Mouse (Mus musculus) liver, embryonic 13.5 days (tissue): ENCODE measurements around the gene Rnf123. TPM values are rescaled to one million over a fixed set of nuclear protein-coding genes. Genes with fewer than 3 reads are reported as not detected.

Source experiments
- ATAC-seq: fragments of 200-750 bp; cut with Nextera tagmentation; 2 replicates; pipeline ENCODE4 v1.8.0; 2017; ENCODE audit warnings: low read depth, mild to moderate bottlenecking, moderate number of reproducible peaks, moderate library complexity
- DNase-seq: peaks from one replicate; pipeline ENCODE4 v3.0.0; 2022
- H3K27ac ChIP-seq: fragments of 300-500 bp; sonication (generic); 2 replicates; pipeline ENCODE4 v1.5.1; 2015; ENCODE audit warnings: moderate library complexity, mild to moderate bottlenecking, inconsistent platforms
- H3K27me3 ChIP-seq: fragments of 300-500 bp; sonication (generic); 2 replicates; pipeline ENCODE4 v1.6.1; 2015; ENCODE audit warnings: mild to moderate bottlenecking, inconsistent platforms
- H3K36me3 ChIP-seq: fragments of 300-500 bp; sonication (generic); 2 replicates; pipeline ENCODE4 v1.6.1; 2015; ENCODE audit warnings: mild to moderate bottlenecking, inconsistent platforms
- H3K4me1 ChIP-seq: fragments of 300-500 bp; sonication (generic); replicated peaks from 2 replicates; pipeline ENCODE4 v1.6.1; 2015; ENCODE audit warnings: inconsistent platforms
- H3K4me2 ChIP-seq: fragments of 300-500 bp; sonication (generic); 2 replicates; pipeline ENCODE4 v1.6.1; 2015; ENCODE audit warnings: inconsistent platforms, mild to moderate bottlenecking, moderate library complexity
- H3K4me3 ChIP-seq: fragments of 300-500 bp; sonication (generic); replicated peaks from 2 replicates; pipeline ENCODE4 v1.5.1; 2015; ENCODE audit warnings: mild to moderate bottlenecking, inconsistent platforms
- H3K9ac ChIP-seq: fragments of 300-500 bp; sonication (generic); 2 replicates; pipeline ENCODE4 v1.6.1; 2015; ENCODE audit warnings: mild to moderate bottlenecking, inconsistent platforms
- H3K9me3 ChIP-seq: fragments of 300-500 bp; sonication (generic); replicated peaks from 2 replicates; pipeline ENCODE4 v1.6.1; 2016; ENCODE audit warnings: inconsistent platforms
- WGBS: fragments of 180-500 bp; shearing (Covaris S2); methylation state at CpG from one replicate; pipeline ENCODE4 v1.1.7; 2015; ENCODE audit not compliant: insufficient replicate concordance; 5-methylcytosine and 5-hydroxymethylcytosine counted together
- polyA plus RNA-seq: library from polyadenylated mRNA; unstranded; fragments of >200 nt; fragmentation: Nextera tagmentation; extraction: Ambion mirVana; gene quantifications from 2 replicates; pipeline ENCODE4 v1.2.1, GENCODE M21; 2015

The Rnf123 gene
- polyA plus RNA-seq, 1 experiment from 2014 or later, result 80.8 TPM

DNA sequence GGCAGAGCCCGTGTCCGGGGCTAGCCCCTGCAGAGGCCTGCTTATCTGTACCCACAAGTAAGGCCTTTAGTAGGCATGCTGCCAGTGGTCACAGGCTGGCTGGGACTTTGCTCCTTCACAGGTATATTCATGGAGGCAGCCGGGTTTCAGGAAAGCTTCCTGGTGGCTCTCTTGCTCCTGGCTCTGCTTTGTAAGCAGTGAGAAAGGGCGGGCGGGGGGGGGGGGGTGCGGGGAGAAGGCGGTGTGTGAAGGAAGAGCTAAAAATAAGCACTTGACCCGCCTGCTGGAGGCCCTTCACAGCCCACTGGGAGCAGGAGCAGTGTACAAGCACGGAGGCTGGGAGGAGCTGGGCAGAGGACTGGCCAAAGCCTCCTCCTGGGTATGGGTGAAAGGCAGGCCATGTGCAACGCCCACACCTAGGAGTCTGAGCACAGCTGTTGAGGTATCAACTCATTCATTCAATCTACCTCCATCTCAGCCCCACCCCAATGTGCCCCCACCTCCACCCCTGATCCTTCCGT, 36.8 kb upstream of the Rnf123 start:
- H3K4me1 ChIP-seq, result peaks cover 24% of the 10 kb centered on the region
- WGBS, result 19% methylated on average over 11 of the region's 11 CpGs
- peaks cover 11% of the 10 kb centered on the region for H3K27me3 ChIP-seq
- no peak overlapping the region for H3K4me3 ChIP-seq
- no peak for DNase-seq
- no peak overlapping the region for H3K27ac ChIP-seq
- H3K9ac ChIP-seq, result no peak overlapping the region
- no peaks in the 10 kb centered on the region for H3K36me3 ChIP-seq
- peak; percentile 49; the same call in 1 of the 2 replicates for ATAC-seq
- H3K9me3 ChIP-seq, result no peaks in the 10 kb centered on the region
- no peak overlapping the region for H3K4me2 ChIP-seq

GRCm38 (mm10) chr9:108117143-108117542, 34.0 kb upstream of the Rnf123 start:
- DNase-seq (no peak), ATAC-seq (peak; percentile 27; the same call in 1 of the 2 replicates)
- Histone ChIP-seq H3K4me1 (peaks cover 24% of the 10 kb centered on the region), H3K27ac (no peak overlapping the region), H3K4me3 (no peak overlapping the region), H3K4me2 (no peak overlapping the region), H3K27me3 (peaks cover 35% of the 10 kb centered on the region), H3K9ac (no peak overlapping the region), H3K9me3 (no peaks in the 10 kb centered on the region), H3K36me3 (no peaks in the 10 kb centered on the region)
- 65% methylated on average over 4 of the region's 4 CpGs for WGBS

GRCm38 (mm10) chr9:108115290-108116077, 32.3 kb upstream of the Rnf123 start:
- H3K4me2 ChIP-seq, result no peak overlapping the region
- WGBS, result 64% methylated on average over 43 of the region's 43 CpGs

GRCm38 (mm10) chr9:108112719-108113340, 29.7 kb upstream of the Rnf123 start:
- Histone ChIP-seq H3K4me1 (peaks cover 36% of the 10 kb centered on the region), H3K27ac (no peak overlapping the region), H3K36me3 (no peaks in the 10 kb centered on the region), H3K27me3 (peaks cover 63% of the 10 kb centered on the region), H3K4me3 (no peak overlapping the region), H3K9ac (no peak overlapping the region), H3K9me3 (no peaks in the 10 kb centered on the region), H3K4me2 (no peak overlapping the region)
- 84% methylated on average over 18 of the region's 18 CpGs for WGBS
- ATAC-seq, result 0 out of 2 replicates have a peak, but pooled peaks have one; percentile 4
- no peak for DNase-seq

More at GRCm38 (mm10) chr9:108115290-108116077, 32.3 kb upstream of the Rnf123 start:
- no peak for ATAC-seq
- DNase-seq, result no peak
- Histone ChIP-seq H3K4me3 (no peak overlapping the region), H3K36me3 (no peaks in the 10 kb centered on the region), H3K27me3 (peaks cover 52% of the 10 kb centered on the region), H3K27ac (no peak overlapping the region), H3K4me1 (peaks cover 27% of the 10 kb centered on the region), H3K9ac (no peak overlapping the region), H3K9me3 (no peaks in the 10 kb centered on the region)

DNA sequence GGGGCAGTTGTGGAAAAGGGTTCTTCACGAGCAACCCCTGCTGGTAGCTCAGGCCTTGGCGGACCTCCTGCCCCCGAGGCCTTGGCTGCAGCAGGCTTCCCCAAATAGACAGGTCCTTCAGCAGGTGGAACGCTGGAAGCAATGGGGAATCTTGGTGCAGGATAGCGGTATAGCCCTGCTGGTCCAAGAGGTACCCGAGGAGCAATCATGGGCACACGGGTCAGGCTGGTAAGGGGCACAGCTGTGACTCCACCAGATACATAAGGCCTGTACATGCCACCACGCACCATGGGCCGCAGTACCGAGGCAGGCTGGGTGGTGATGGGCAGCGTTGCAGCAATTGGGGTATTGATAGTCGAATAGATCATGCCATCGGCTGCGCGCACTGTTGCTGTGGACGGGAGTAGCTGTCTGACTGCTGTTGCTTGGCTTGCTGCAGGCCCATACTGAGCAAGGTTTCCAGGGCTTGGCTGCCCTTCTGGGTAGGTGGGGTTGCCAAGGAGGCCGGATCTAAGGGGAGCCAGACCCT, 28.5 kb upstream of the Rnf123 start:
- Histone ChIP-seq H3K4me1 (peaks cover 39% of the 10 kb centered on the region), H3K4me2 (peak overlapping the region; percentile 55), H3K27ac (no peak overlapping the region), H3K36me3 (no peaks in the 10 kb centered on the region), H3K4me3 (peak overlapping the region; percentile 32), H3K9me3 (no peaks in the 10 kb centered on the region), H3K9ac (peak overlapping the region; percentile 47), H3K27me3 (peaks cover 63% of the 10 kb centered on the region)
- ATAC-seq (no peak), DNase-seq (no peak)
- 70% methylated on average over 17 of the region's 17 CpGs for WGBS

GRCm38 (mm10) chr9:108111101-108111592, 28.0 kb upstream of the Rnf123 start:
- H3K4me3 ChIP-seq, result peak overlapping the region; percentile 32
- peaks cover 63% of the 10 kb centered on the region for H3K27me3 ChIP-seq
- H3K4me1 ChIP-seq, result peaks cover 39% of the 10 kb centered on the region
- H3K36me3 ChIP-seq, result no peaks in the 10 kb centered on the region
- H3K4me2 ChIP-seq, result peak overlapping the region; percentile 55
- WGBS, result 10% methylated on average over 22 of the region's 22 CpGs
- no peak overlapping the region for H3K27ac ChIP-seq
- peak overlapping the region; percentile 47 for H3K9ac ChIP-seq
- no peaks in the 10 kb centered on the region for H3K9me3 ChIP-seq
- no peak for ATAC-seq
- no peak for DNase-seq

DNA sequence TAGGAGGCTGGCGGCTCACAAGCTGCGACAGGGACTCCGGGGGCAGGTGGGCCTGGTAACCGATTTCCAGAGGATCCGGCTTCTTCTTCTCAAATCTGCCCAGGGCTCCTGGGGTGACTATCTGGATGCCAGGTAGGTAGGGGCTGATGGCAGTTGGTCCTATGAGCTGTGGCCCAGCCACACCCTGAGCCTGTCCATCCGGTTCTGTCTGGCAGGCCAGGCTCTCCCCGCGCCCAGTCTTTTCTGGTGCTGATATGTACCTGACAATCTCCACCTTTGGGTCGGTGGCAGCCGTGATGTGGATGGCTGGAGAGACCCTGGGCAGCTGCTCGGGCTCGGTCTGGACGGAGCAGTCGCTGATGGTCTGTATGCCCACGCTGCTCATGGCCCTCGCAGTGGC, 27.0 kb upstream of the Rnf123 start:
- Histone ChIP-seq H3K36me3 (no peaks in the 10 kb centered on the region), H3K4me2 (peak overlapping the region; percentile 55), H3K9ac (peak overlapping the region; percentile 6; the same call in 1 of the 2 replicates), H3K4me1 (peaks cover 48% of the 10 kb centered on the region), H3K27me3 (peaks cover 54% of the 10 kb centered on the region), H3K27ac (no peak overlapping the region), H3K4me3 (peak overlapping the region; percentile 32; the same call in 1 of the 2 replicates), H3K9me3 (no peaks in the 10 kb centered on the region)
- DNase-seq, result no peak
- no peak for ATAC-seq
- WGBS, result 67% methylated on average over 16 of the region's 16 CpGs

DNA sequence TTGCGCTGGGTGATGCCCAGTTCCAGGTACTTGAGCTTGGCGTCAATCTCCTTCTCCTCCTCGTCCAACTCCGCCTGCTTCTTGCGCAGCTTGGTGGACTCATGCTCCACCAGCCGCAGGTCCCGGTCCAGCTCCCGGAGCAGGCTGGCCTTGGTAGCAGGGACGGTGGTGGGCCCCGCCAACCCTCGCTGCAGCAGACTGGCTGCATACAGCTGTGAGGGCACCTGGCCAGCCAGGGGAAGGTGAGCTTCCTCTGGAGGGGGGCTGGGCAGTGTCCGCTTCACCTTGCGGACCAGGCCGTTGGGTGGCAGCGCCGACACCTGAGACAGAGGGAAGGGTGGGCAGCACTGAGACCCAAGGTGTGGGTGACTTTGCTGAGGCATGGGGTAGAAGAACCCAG, 24.7 kb upstream of the Rnf123 start:
- H3K4me1 ChIP-seq, result peaks cover 71% of the 10 kb centered on the region
- H3K27ac ChIP-seq, result peak overlapping the region; percentile 43; the same call in 1 of the 2 replicates
- no peak overlapping the region for H3K9ac ChIP-seq
- DNase-seq (no peak), ATAC-seq (no peak)
- H3K9me3 ChIP-seq, result no peaks in the 10 kb centered on the region
- peaks cover 6% of the 10 kb centered on the region for H3K36me3 ChIP-seq
- H3K27me3 ChIP-seq, result peaks cover 33% of the 10 kb centered on the region
- no peak overlapping the region for H3K4me2 ChIP-seq
- no peak overlapping the region for H3K4me3 ChIP-seq
- WGBS, result 89% methylated on average over 16 of the region's 16 CpGs

DNA sequence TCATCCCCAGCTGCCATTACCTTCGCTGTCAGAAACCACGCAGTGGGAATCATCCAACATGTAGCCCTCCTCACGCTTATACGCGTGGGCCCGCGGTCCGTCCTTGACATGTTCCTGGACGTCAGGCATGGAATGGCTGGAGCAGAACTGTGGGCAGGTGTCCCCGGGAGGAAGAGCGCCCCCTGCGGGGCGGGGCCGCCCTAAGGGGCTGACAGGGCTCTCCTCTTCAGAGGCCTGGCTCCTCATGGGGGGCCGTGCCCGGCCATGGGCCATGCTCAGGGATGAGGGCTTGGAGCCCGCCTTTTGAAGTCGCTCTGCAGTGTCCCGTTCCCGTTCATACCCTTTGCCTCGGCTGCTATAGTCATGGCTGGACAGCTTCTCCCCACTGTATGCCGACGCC, 22.9 kb upstream of the Rnf123 start:
- Histone ChIP-seq H3K9ac (no peak overlapping the region), H3K36me3 (peaks cover 20% of the 10 kb centered on the region), H3K9me3 (no peaks in the 10 kb centered on the region), H3K4me3 (no peak overlapping the region), H3K27me3 (peaks cover 18% of the 10 kb centered on the region), H3K4me1 (peaks cover 80% of the 10 kb centered on the region), H3K27ac (0 out of 2 replicates have a peak overlapping the region, but pooled peaks have one; percentile 71), H3K4me2 (peak overlapping the region; percentile 72; the same call in 1 of the 2 replicates)
- 87% methylated on average over 23 of the region's 23 CpGs for WGBS
- no peak for ATAC-seq
- DNase-seq, result no peak

GRCm38 (mm10) chr9:108105549-108105863, 22.4 kb upstream of the Rnf123 start:
- H3K4me1 ChIP-seq, result peaks cover 77% of the 10 kb centered on the region
- H3K4me3 ChIP-seq, result peak overlapping the region; percentile 49
- H3K4me2 ChIP-seq, result peak overlapping the region; percentile 72
- peak; percentile 17; the same call in 1 of the 2 replicates for ATAC-seq
- peak overlapping the region; percentile 75 for H3K9ac ChIP-seq
- H3K27ac ChIP-seq, result peak overlapping the region; percentile 71
- 65% methylated on average over 12 of the region's 12 CpGs for WGBS
- H3K36me3 ChIP-seq, result peaks cover 25% of the 10 kb centered on the region
- H3K27me3 ChIP-seq, result peaks cover 12% of the 10 kb centered on the region
- no peaks in the 10 kb centered on the region for H3K9me3 ChIP-seq
- DNase-seq, result no peak
